Mouse (Mus musculus) midbrain, postnatal 0 days (tissue): Measurements from ENCODE around the gene Dnajc5. TPM values are rescaled to one million over a fixed set of nuclear protein-coding genes. Genes with fewer than 3 reads are reported as not detected.

ENCODE experiments used
- ATAC-seq: fragments of 200-750 bp; cut with Nextera tagmentation; 2 replicates; pipeline ENCODE4 v1.8.0; 2017; ENCODE audit warnings: moderate number of reproducible peaks, mild to moderate bottlenecking, moderate TSS enrichment, moderate library complexity; ENCODE audit not compliant: low FRiP score
- DNase-seq: peaks from one replicate; pipeline ENCODE4 v3.0.0-alpha.2; 2015; ENCODE audit warnings: low spot score
- H3K27ac ChIP-seq: fragments of 300-500 bp; sonication (generic); 2 replicates; pipeline ENCODE4 v1.5.1; 2014; ENCODE audit warnings: low read depth, mild to moderate bottlenecking, low read length, mixed read lengths
- H3K27me3 ChIP-seq: fragments of 300-500 bp; sonication (generic); 2 replicates; pipeline ENCODE4 v1.6.1; 2014; ENCODE audit warnings: low read length, control low read depth, mixed read lengths; ENCODE audit not compliant: insufficient read depth
- H3K36me3 ChIP-seq: fragments of 300-500 bp; sonication (generic); 2 replicates; pipeline ENCODE4 v1.6.1; 2014; ENCODE audit warnings: low read length, control low read depth, mixed read lengths; ENCODE audit not compliant: insufficient read depth
- H3K4me1 ChIP-seq: fragments of 300-500 bp; sonication (generic); 2 replicates; pipeline ENCODE4 v1.6.1; 2014; ENCODE audit warnings: mild to moderate bottlenecking, control low read depth, antibody characterized with exemption, low read length, mixed read lengths; ENCODE audit not compliant: insufficient read depth
- H3K4me2 ChIP-seq: fragments of 300-500 bp; sonication (generic); 2 replicates; pipeline ENCODE4 v1.6.1; 2014; ENCODE audit warnings: low read depth, mild to moderate bottlenecking, low read length, mixed read lengths; ENCODE audit not compliant: poor library complexity, severe bottlenecking
- H3K4me3 ChIP-seq: fragments of 300-500 bp; sonication (generic); 2 replicates; pipeline ENCODE4 v1.5.1; 2014; ENCODE audit warnings: low read depth, mild to moderate bottlenecking, low read length, moderate library complexity
- H3K9ac ChIP-seq: fragments of 300-500 bp; sonication (generic); replicated peaks from 2 replicates; pipeline ENCODE4 v1.6.1; 2014; ENCODE audit warnings: mild to moderate bottlenecking, low read length, moderate library complexity, mixed read lengths; ENCODE audit not compliant: poor library complexity, severe bottlenecking
- H3K9me3 ChIP-seq: fragments of 300-500 bp; sonication (generic); 2 replicates; pipeline ENCODE4 v1.6.1; 2016; ENCODE audit warnings: low read length, control low read depth
- CTCF ChIP-seq: IDR thresholded peaks from 2 replicates; pipeline ENCODE4 v1.5.1; 2016; ENCODE audit warnings: antibody characterized with exemption, mild to moderate bottlenecking
- WGBS: fragments of 180-500 bp; shearing (Covaris S2); extraction: QIAGEN DNeasy Blood & Tissue Kit; methylation state at CpG from one replicate; pipeline ENCODE4 v1.1.7; 2014; 5-methylcytosine and 5-hydroxymethylcytosine counted together
- polyA plus RNA-seq: library from polyadenylated mRNA; unstranded; fragments of >200 nt; fragmentation: Nextera tagmentation; extraction: Ambion mirVana; gene quantifications from 2 replicates; pipeline ENCODE4 v1.2.1, GENCODE M21; 2015
- total RNA-seq: library from RNA; depleted of rRNA; stranded (reverse); fragments of >200 nt; gene quantifications from 2 replicates; pipeline ENCODE4 v1.2.3, GENCODE M21; 2014

Dnajc5 gene
- total and polyA plus RNA-seq, 2 experiments from 2014 or later: 303 to 487 TPM

GRCm38 (mm10) chr2:181571941-181572670 lies 51.8 kb downstream of the Dnajc5 start:
- no peak overlapping the region for H3K9ac ChIP-seq
- WGBS: 93% methylated on average over 11 of the region's 11 CpGs
- no peak for DNase-seq

GRCm38 (mm10) chr2:181572921-181573920 lies 52.9 kb downstream of the Dnajc5 start:
- Histone ChIP-seq H3K4me3 (no peak overlapping the region), H3K9me3 (no peaks in the 10 kb centered on the region), H3K4me2 (no peak overlapping the region), H3K4me1 (no peaks in the 10 kb centered on the region), H3K9ac (no peak overlapping the region), H3K27ac (no peak overlapping the region), H3K27me3 (no peaks in the 10 kb centered on the region), H3K36me3 (peaks cover 14% of the 10 kb centered on the region)
- no peak for DNase-seq
- no peak for ATAC-seq
- TF ChIP-seq CTCF: no peak
- WGBS: 95% methylated on average over 15 of the region's 15 CpGs

More at GRCm38 (mm10) chr2:181571941-181572670, 51.8 kb downstream of the Dnajc5 start:
- H3K4me2 ChIP-seq: no peak overlapping the region
- ATAC-seq: no peak
- no peak overlapping the region for H3K27ac ChIP-seq
- TF ChIP-seq CTCF: no peak
- peaks cover 14% of the 10 kb centered on the region for H3K36me3 ChIP-seq
- no peaks in the 10 kb centered on the region for H3K9me3 ChIP-seq
- H3K4me1 ChIP-seq: no peaks in the 10 kb centered on the region
- no peak overlapping the region for H3K4me3 ChIP-seq
- no peaks in the 10 kb centered on the region for H3K27me3 ChIP-seq

- ATAC-seq (no peak), DNase-seq (no peak)
- Histone ChIP-seq H3K4me2 (no peak overlapping the region), H3K9ac (no peak overlapping the region), H3K36me3 (peaks cover 14% of the 10 kb centered on the region), H3K4me3 (no peak overlapping the region), H3K27ac (no peak overlapping the region), H3K27me3 (no peaks in the 10 kb centered on the region), H3K9me3 (no peaks in the 10 kb centered on the region), H3K4me1 (no peaks in the 10 kb centered on the region)
- 93% methylated on average over 9 of the region's 9 CpGs for WGBS
- TF ChIP-seq CTCF: no peak
Observed at GRCm38 (mm10) chr2:181573961-181574360, 53.7 kb downstream of the Dnajc5 start.

GRCm38 (mm10) chr2:181574921-181575545 lies 54.7 kb downstream of the Dnajc5 start:
- WGBS: 91% methylated on average over 7 of the region's 7 CpGs
- no peaks in the 10 kb centered on the region for H3K4me1 ChIP-seq
- H3K9ac ChIP-seq: no peak overlapping the region
- no peak for DNase-seq
- H3K27me3 ChIP-seq: no peaks in the 10 kb centered on the region
- H3K36me3 ChIP-seq: peaks cover 14% of the 10 kb centered on the region
- H3K9me3 ChIP-seq: no peaks in the 10 kb centered on the region
- no peak overlapping the region for H3K27ac ChIP-seq
- H3K4me3 ChIP-seq: no peak overlapping the region
- no peak overlapping the region for H3K4me2 ChIP-seq
- no peak for ATAC-seq
- TF ChIP-seq CTCF: no peak

DNA sequence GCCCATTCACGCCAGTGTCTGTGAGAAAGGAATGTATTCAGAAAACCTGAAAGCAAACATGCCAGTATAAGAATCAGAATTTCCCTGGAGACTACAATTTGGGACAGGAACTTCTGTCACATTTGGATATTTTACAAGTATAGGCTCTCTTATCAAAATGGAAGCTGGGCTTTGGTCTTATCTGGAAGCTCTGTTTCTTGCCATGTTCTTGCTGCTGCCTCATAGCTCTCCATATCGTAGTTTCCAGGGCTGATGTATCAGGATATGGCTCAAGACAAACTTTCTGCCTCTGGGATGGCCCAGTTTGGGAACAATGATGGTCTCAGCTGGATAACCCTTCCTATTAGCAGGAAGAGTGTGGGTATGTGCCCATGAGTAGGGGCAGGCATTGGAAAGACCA lies 56.3 kb downstream of the Dnajc5 start:
- Histone ChIP-seq H3K4me2 (no peak overlapping the region), H3K4me3 (no peak overlapping the region), H3K4me1 (peaks cover 7% of the 10 kb centered on the region; the same call in 1 of the 2 replicates), H3K27me3 (no peaks in the 10 kb centered on the region), H3K9me3 (no peaks in the 10 kb centered on the region), H3K36me3 (peaks cover 14% of the 10 kb centered on the region), H3K9ac (no peak overlapping the region), H3K27ac (no peak overlapping the region)
- WGBS: 87% methylated on average over 2 of the region's 2 CpGs
- DNase-seq (no peak), ATAC-seq (no peak)
- no peak for TF ChIP-seq CTCF
